Mouse (Mus musculus): ENCODE data around the gene Mrpl30.

The Mrpl30 gene

DNA sequence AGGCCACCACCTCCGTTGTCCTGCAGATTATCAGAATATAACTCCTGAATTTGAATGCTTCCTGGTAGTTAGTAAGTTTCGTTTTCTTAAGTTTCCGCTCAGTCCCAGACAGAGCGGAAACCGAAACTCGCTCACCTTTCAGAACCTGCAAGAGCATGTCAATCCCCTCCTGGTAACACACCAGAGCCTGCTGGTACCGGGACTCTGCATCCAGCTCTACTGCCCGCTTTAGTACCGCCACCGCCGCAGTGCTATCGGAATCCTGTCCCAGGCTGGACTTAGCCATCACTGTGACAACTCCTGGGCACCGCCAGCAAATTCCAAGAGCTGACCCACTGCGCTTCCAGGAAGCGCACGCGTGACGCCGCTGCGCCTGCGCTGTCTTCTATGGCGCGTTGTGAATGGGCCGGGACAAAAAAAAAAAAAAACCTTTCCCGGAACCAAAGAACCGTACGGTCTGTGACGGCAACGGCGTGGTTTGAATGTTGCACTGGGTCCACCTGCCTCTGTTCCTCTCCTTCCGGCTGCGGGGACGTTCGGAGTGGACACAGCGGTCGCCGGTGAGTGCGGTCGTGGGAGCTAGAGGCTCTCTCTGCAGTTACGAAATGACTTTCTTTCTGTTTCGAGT, at the start of gene Mrpl30, which contains the start of gene Mitd1:
Gene Mrpl30 (plus strand): TSS at position 453 of the 628 bp plus-strand sequence.
Gene Mitd1 (minus strand): TSS at position 387 of the 628 bp plus-strand sequence.
- peak; percentile 94 for DNase-seq (ENCODE audit: low read depth, low spot score)

DNA sequence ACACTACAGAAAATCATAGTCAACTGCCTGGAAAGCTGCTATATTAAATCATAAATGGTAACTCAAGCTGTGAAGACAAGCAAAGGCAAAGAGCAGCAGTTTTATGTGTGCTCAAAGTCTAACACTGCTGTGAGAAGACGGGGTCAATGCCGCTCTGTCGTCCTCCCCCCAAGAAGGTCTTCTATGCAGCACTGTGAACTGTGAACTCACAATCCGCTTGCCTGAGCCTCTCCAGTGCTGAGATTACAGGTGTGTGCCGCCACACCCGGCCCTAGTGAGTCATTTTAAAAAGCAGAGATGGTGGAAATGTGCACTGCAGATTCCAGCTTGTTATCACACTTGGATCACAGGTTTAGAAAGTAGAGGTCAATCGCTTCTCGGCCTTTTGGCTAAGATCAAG, 43.4 kb upstream of the Mrpl30 start:
- no peak for DNase-seq (ENCODE audit: low read depth, low spot score)

DNA sequence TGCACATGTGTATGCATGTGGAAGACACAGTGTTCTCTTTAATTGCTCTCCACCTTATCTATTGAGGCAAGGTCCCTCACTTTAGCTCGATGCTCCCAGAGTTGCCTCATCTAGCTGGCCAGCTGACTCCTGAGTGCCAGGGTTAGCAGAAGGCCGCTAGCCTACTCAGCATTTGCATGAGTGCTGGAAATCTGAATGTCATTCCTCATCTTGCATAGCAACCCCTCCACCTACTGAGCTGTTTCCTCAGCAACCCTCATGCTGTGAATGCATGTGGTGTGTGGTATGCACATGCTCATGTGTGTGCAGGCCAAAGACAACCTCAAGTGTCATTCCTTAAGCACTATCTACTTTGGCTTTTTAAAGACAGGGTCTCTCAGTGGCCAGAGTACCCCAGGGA, 39.6 kb upstream of the Mrpl30 start:
- no peak for DNase-seq (ENCODE audit: low read depth, low spot score)

DNA sequence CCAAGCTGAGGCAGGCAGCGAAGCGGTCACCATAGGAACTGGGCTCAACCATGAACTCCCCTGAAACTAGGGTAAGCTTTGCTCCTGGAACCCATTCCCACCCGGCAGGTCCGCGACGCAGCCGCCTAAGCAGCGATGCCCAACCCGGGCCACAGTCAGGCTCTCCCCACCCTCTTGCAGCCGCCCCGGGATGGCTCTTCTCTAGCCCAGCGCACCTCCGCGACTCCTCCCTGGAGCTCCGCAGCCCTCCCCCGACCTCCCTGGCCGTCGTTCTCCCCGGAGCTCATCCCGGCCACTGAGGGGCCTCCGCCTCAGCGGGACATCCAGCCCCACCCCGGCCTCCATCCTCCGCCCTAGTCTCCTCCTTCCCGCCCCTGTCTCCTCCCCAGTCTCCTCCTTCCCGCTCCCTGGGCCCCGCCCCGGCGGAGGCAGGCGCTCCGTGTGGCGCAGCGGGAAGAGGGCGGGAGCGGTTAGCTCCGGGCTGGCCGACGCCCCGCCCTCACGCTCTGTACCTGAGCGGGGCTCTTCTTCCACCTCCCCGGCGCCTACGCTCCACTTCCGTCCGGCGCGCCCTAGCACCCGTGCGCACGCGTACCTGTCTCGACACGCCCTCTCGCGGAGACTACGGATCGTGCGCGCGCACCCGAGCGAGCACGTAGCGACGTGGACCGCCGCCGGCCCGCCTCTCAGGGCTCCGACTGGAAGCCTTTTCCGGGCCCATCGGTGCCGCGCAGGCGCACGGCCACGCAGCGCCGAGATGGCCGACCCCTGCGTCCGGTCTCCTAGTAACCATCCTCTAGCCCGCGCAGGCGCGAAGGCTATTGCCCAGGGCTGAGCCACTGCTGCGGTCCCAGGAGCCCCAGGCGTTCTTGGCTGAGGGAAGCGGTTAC, 25.5 kb upstream of the Mrpl30 start:
- DNase-seq (ENCODE audit: low read depth, low spot score), result peak; percentile 98

DNA sequence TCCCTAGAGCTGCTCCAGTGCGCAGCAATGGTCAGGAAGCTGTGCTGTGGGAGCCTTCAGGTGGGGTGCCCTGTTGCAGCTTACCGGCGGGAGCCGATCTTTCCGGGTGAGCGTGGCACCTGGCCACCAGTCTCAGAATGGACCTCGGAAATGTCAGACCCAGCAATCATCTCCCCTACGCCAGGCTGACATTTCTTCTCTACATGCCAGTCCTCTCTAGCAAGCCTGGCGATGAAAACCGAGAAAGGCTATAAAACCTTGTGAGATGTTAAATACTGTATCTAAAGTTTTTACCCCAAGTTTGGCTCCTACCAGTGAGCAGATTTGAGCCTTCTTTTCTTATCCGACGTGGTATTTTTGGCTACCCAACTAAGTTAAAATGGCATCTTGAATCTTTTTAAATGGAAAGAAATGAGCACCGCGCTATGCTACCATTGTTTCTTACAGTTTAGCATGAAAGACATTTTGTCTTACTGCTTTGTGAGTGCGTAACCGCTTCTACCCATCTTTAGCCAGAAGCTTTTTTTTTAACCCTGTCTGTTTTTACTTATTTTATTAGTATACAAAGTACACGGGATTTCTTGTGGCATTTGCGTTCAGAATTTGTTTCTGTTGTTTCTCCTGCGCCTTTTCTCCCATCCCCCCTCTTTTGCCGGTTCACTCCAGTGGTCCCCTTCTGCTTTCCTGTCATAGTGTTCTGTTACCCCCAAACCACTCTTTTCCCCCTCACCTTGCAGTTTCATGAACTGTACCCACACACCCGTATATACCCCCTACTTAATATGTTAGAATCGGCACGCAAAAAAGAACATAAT, 24.7 kb upstream of the Mrpl30 start:
- DNase-seq (ENCODE audit: low read depth, low spot score), result no peak

DNA sequence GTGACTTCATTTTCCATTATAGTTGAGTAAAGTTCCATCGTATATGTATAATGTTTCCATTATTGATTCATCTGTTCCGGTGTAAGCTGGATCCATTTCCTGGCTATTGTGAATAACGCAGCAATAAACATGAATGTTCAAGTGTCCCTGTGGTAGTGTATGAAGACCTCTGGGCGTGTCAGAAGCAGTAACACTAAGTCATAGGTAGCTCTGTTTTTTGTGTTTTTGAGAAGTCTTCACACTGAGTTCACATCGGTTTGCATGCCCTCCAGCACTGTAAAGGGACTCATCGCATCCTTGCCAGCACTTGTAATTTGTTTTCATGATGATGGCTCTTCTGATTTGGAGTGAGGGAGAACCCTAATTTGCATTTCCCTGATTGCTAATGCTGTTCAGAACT, 24.0 kb upstream of the Mrpl30 start, which contains the start of gene Tsga10:
Gene Tsga10 (minus strand): TSS at position 144 of the 400 bp plus-strand sequence.
- DNase-seq (ENCODE audit: low read depth, low spot score), result no peak

GRCm38 (mm10) chr1:37867056-37867455, 23.2 kb upstream of the Mrpl30 start:
- DNase-seq (ENCODE audit: low read depth, low spot score), result peak; percentile 85

GRCm38 (mm10) chr1:37867684-37868322, 22.5 kb upstream of the Mrpl30 start:
- no peak for DNase-seq (ENCODE audit: low read depth, low spot score)

DNA sequence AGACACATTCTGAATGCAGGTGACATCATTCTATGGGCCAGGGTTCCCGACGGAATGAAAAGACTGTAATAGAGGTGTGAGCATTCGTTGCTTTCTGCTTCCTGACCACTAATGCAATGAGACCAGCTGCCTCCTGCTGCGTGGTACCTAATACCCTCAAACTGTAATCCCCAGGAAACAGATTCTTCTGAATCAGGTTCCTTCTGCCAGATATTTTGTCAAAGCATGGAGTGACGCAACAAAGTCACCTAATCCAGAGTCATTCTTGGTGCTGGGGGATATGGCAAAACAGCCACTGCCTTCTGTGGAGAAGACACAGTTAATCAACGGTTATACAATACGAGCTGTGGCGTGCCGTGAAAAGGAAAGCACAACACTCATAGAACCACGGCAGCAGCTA, 21.6 kb upstream of the Mrpl30 start:
- DNase-seq (ENCODE audit: low read depth, low spot score), result no peak

- DNase-seq (ENCODE audit: low read depth, low spot score), result no peak
Observed at GRCm38 (mm10) chr1:37869362-37869761, 20.9 kb upstream of the Mrpl30 start.

DNA sequence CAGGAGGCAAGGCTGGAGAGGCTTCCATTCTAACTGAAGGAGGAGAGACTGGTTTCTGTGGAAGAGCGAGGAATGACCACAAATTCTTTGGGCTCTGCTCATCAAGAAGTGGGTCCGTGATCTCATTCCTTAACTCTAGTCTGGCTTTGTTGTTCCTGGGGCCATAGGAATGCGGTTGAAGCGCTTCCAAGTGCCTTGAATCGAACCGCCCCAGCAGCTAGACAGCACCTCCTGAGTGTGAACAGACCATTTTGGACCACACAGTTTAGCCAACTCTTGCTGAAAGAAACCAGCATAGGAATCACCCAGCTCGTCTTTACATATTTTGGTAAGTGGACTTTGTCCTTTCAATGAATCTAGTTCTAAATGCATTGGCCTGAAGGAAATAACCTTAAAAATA, 18.6 kb upstream of the Mrpl30 start, which contains the start of gene Lipt1:
Gene Lipt1 (plus strand): TSS at position 35 of the 400 bp plus-strand sequence.
- DNase-seq (ENCODE audit: low read depth, low spot score), result peak; percentile 95

DNA sequence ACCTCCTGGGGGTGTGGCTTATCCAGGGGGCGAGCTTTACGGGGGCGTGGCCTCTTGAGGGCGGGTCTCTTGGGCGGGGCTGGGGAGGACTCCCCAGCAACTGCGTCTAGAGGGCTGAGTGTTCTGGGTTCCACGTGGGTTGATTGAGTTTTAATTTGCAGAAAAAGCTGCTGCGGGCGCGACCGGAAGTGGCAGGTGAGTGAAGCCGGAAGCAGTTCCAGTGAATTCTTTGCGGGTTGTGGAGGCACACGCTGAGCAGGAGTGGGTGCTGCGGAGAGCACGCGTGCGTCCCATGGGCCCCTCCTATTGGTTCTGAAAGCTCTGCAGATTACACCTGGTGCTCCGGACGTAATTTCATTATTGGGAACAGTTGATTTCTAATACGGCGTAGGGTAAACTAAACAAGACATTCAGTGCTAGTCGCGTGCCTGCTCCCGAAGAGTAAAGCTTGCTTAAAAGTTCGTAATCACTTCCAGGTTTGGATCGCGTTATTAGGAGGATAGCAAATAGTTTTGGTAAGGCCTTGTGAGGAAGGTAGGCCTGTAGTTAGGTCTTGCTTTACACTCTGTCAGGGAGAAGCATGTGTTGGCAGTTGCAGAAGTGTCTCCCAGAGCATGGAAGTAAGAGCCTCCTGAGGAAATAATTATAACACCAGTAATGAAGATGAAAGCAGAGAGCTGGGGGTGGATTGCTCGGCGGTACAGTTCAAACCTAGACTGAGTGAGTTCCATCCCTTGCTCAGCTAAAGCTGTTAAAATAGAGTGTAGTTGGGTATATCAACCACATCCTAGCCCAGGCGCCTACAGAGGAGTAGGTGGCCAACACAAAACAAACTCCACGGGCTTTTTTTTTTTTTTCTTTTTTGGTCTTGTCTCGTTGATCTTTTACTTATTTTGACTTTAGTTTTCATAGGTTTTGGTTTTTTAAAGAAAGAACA, 17.9 kb upstream of the Mrpl30 start:
- peak; percentile 91 for DNase-seq (ENCODE audit: low read depth, low spot score)

DNA sequence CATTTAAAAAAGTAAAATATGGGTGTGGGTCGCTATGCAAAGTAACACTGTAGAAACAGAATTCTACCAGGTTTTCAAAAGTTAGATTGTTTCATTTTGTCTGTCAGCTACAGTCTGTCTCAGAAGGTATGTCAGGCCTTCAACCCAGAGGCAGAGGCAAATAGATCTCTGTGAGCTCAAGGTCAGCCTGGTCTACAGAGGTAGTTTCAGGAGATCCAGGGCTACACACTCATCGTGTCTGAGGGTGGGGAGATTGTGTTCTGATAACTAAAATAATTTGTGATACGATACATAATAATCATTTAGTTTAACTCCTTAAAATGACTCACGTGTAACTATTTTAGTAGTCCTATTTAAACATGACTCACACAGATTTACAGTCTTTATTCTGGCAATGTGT, 17.1 kb upstream of the Mrpl30 start:
- peak; percentile 39 for DNase-seq (ENCODE audit: low read depth, low spot score)

- DNase-seq (ENCODE audit: low read depth, low spot score), result no peak
Observed at GRCm38 (mm10) chr1:37877736-37878460, 12.4 kb upstream of the Mrpl30 start.

GRCm38 (mm10) chr1:37883411-37883810, 6.9 kb upstream of the Mrpl30 start:
- no peak for DNase-seq (ENCODE audit: low read depth, low spot score)

DNA sequence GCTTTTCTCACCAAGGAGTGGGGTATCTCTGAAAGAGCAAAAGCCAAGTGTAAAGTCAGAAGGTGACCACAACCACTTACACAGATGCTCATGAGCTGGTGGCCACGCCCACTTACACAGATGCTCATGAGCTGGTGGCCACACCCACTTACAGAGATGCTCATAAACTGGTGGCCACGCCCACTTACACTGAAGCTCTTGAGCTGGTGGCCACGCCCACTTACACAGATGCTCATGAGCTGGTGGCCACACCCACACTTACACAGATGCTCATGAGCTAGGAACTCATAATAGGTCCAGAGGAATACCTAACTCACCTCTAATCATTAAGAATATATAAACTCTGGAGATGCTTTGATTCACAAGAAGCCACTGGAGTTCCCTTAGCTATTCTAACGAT, 5.8 kb upstream of the Mrpl30 start:
- DNase-seq (ENCODE audit: low read depth, low spot score), result peak; percentile 69

DNA sequence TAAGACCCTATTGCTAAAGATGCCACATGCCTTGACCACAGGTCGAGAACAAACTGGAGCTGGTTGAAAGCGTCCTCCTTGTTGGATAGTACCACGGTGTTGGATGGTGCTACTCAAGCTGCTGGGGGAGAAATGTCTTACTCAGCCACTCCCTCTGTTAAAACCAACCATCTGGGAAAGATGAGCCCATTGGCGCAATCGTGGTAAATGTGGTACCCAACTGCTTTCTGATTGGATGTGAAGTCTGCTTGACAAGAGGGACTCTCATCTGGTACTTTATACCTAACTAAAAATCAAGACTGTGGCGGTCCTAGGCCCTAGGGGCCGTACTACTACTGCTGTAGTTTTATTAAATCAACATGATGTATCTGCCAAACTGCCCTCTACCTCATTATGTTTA, 1.1 kb upstream of the Mrpl30 start:
- peak; percentile 15 for DNase-seq (ENCODE audit: low read depth, low spot score)

DNA sequence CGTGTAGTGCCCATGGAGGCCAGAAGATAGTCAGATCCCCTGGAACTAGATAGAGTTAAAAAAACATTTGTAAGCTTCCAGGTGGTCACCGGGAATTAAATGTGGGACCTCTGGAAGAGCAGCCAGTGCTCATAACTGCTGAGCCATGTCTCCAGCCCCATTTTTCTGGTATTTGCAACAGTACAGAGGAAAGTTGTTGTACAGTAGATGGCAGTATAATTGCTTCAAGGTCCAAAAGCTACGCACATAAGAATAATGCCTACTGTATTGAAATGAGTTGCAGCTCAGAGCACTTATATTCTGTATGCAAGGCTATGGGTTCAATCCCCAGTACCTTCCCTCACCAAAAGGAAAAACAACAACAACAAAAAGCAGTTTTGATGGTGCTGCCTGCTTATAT, 1.1 kb downstream of the Mrpl30 start:
- peak; percentile 70 for DNase-seq (ENCODE audit: low read depth, low spot score)

- DNase-seq (ENCODE audit: low read depth, low spot score), result peak; percentile 52
Observed at GRCm38 (mm10) chr1:37894606-37895005, 4.3 kb downstream of the Mrpl30 start.

DNA sequence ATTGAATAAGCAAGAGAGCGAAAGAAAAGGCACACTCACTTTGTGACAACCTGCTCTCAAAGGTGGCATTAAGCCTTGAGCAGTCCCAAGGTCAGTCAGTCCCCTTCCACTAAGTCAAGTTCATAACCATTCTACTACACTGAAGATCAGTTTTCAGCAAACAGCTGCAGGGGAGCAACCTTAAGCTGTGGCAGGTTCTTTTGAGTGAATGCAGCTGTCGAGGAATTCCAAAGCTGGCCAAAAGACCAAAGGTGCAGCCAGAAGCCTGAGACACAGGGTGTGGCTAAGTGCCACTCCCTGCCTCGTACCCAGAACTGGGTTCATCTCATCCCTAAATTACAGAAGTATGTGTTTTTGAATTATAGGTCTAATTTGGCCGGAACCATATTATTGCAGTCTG, 9.5 kb downstream of the Mrpl30 start:
- no peak for DNase-seq (ENCODE audit: low read depth, low spot score)

All from 3T3-L1 (cell line).